Mouse (Mus musculus): ENCODE data around the gene Dhcr7.
A peak's percentile ranks its signal among the peaks of the same experiment; 100 is the strongest.

Dhcr7 gene

GRCm38 (mm10) chr7:143822375-143823265, at the start of gene Dhcr7, which contains the start of gene Nadsyn1:
TSS of gene Dhcr7 (plus strand) at chr7:143823145.
TSS of gene Nadsyn1 (minus strand) at chr7:143822849.
- peak; percentile 99 for DNase-seq

- DNase-seq, result no peak
Observed at GRCm38 (mm10) chr7:143776137-143776536, 46.8 kb upstream of the Dhcr7 start.

GRCm38 (mm10) chr7:143777375-143777774, 45.6 kb upstream of the Dhcr7 start:
- no peak for DNase-seq

- no peak for DNase-seq
Observed at GRCm38 (mm10) chr7:143783378-143783995, 39.5 kb upstream of the Dhcr7 start.

- peak; percentile 71 for DNase-seq
Observed at GRCm38 (mm10) chr7:143783996-143784829, 38.7 kb upstream of the Dhcr7 start, which contains the start of gene Mrgpre. TSS of gene Mrgpre (minus strand) at chr7:143784500.

- no peak for DNase-seq
Observed at GRCm38 (mm10) chr7:143792336-143792985, 30.5 kb upstream of the Dhcr7 start.

GRCm38 (mm10) chr7:143793121-143793520, 29.8 kb upstream of the Dhcr7 start:
- DNase-seq, result peak; percentile 17

- no peak for DNase-seq
Observed at GRCm38 (mm10) chr7:143798783-143799182, 24.2 kb upstream of the Dhcr7 start.

- DNase-seq, result no peak
Observed at GRCm38 (mm10) chr7:143800770-143801169, 22.2 kb upstream of the Dhcr7 start.

- DNase-seq, result no peak
Observed at GRCm38 (mm10) chr7:143801195-143802065, 21.5 kb upstream of the Dhcr7 start.

GRCm38 (mm10) chr7:143805199-143805624, 17.7 kb upstream of the Dhcr7 start:
- DNase-seq, result peak; percentile 64

GRCm38 (mm10) chr7:143808909-143809308, 14.0 kb upstream of the Dhcr7 start:
- DNase-seq, result no peak

- DNase-seq, result no peak
Observed at GRCm38 (mm10) chr7:143819201-143819600, 3.7 kb upstream of the Dhcr7 start.

- DNase-seq, result no peak
Observed at GRCm38 (mm10) chr7:143821241-143821640, 1.7 kb upstream of the Dhcr7 start.

- no peak for DNase-seq
Observed at GRCm38 (mm10) chr7:143823266-143823605, 291 bp downstream of the Dhcr7 start.

- no peak for DNase-seq
Observed at GRCm38 (mm10) chr7:143826985-143827384, 4.0 kb downstream of the Dhcr7 start.

GRCm38 (mm10) chr7:143829504-143830331, 6.8 kb downstream of the Dhcr7 start:
- peak; percentile 98 for DNase-seq

- no peak for DNase-seq
Observed at GRCm38 (mm10) chr7:143830399-143830798, 7.5 kb downstream of the Dhcr7 start.

GRCm38 (mm10) chr7:143832196-143832595, 9.3 kb downstream of the Dhcr7 start:
- no peak for DNase-seq

- DNase-seq, result no peak
Observed at GRCm38 (mm10) chr7:143832611-143833010, 9.7 kb downstream of the Dhcr7 start.

Data from layer of hippocampus, adult 9-11 months (tissue).